Mouse (Mus musculus): ENCODE measurements around the gene Col4a4.

- TF ChIP-seq CTCF (IDR thresholded peaks at IDR 0.05; ENCODE audit: extremely low read depth, insufficient read length, insufficient replicate concordance, low read depth, low read length) (no peak), POLR2A (IDR thresholded peaks at IDR 0.05; ENCODE audit: low read depth, low read length) (no peak)
Measured at GRCm38 (mm10) chr1:82536515-82537174, 50.0 kb downstream of the Col4a4 start.

All from small intestine, adult 2 months (tissue).